Mouse (Mus musculus) lung, adult 2 months (tissue): ENCODE measurements around the gene Nipsnap2.

Source experiments
- CTCF ChIP-seq: fragments of 200-500 bp; IDR thresholded peaks from 2 replicates; pipeline ENCODE4 v1.5.1; 2011; ENCODE audit warnings: mild to moderate bottlenecking, low read length, control low read depth; ENCODE audit not compliant: insufficient read depth
- POLR2A ChIP-seq: fragments of 200-500 bp; IDR thresholded peaks from 2 replicates; pipeline ENCODE4 v1.6.1; 2011; ENCODE audit warnings: low read depth, mild to moderate bottlenecking, control low read depth, low read length, borderline replicate concordance; ENCODE audit errors: extremely low read depth

DNA sequence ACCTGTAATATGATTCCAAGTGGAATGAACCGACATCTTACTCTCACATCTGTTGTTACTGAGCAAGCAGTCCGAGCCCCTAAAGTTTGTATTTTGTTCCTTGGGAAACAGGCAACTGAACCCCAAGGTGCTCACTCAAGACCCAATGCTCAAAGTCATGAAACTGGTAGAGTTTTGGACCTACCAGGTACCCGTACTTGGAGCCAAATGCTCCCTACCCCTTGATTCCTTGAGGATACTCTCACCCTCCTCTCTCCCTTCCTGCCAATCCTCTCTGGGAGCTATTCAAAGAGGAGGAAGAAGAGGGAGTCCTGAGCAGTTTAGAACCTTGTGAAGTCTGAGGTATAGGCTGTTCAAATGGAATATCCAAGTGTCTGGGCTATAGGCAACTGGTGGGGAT lies 1.9 kb downstream of the Nipsnap2 start:
- TF ChIP-seq CTCF (no peak), POLR2A (no peak)
